Mouse (Mus musculus): ENCODE data around the gene Ccdc3.
"Not testable (repeated sequence)": the region's sequence is repeated elsewhere in the genome, so short reads cannot be mapped to it uniquely, and the experiment has no call there.

Ccdc3 gene

GRCm38 (mm10) chr2:5215252-5215815 lies 77.8 kb downstream of the Ccdc3 start:
- DNase-seq, result no peak

GRCm38 (mm10) chr2:5219206-5219605 lies 81.6 kb downstream of the Ccdc3 start:
- peak; percentile 3 for DNase-seq

- DNase-seq, result no peak
These were observed 82.3 kb downstream of the Ccdc3 start for GRCm38 (mm10) chr2:5219847-5220375.

GRCm38 (mm10) chr2:5222571-5222970 lies 85.0 kb downstream of the Ccdc3 start:
- no peak for DNase-seq

DNA sequence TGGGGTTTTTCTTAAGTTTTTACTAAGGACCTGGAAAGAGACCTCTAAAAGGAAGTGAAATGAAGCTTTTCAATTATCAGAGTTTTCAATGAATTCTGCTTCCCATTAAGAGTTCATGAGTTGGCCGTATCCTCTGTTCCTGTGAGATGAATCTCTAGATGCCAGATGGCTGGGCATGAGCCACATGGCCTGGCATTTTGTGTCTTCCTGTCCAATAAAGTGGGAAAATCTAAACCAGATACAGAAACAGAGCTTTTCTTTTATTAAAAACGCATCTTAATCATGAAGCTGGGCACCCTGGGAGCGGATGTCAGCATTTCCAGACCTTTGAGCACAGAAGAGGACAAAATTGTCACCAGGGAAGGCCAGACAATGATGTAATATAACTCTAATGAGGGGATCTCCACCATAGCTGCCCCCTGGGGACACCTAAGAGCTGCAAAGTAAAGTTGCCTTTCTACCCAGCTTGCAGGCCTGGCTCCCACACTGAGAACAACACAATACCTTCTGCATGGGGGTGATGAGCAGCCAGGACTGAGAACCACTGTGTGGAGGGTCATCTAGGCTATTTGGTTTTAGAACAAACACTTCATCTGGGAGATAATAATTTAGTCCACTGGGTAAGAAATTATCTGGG lies 99.4 kb downstream of the Ccdc3 start:
- no peak for DNase-seq

GRCm38 (mm10) chr2:5237870-5238269 lies 100.3 kb downstream of the Ccdc3 start:
- DNase-seq, result no peak

- no peak for DNase-seq
These were observed 101.9 kb downstream of the Ccdc3 start for GRCm38 (mm10) chr2:5239492-5239891.

DNA sequence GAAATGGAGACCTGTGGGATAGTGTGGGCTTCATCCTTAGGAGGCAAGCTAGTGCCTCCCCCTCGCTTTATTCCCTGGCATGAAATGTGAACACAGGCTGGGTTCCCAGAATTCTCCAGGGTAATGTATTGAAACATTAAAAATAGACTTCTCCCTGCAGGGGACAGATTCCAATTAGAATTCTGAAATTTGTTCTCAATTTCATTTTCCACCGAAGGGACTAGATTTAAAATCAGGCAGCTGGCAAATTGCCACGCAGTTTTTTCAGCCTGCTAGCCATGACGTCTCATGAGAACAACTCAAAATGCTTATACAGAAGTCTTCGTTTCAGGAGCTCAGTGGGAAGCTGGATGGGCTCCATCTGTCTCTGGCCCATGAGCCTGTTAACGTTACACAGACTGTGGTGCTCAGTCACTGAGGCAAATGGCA lies 103.9 kb downstream of the Ccdc3 start:
- peak; percentile 7 for DNase-seq

- not testable (repeated sequence) for DNase-seq
These were observed 111.6 kb downstream of the Ccdc3 start for GRCm38 (mm10) chr2:5249199-5249598.

- DNase-seq, result peak; percentile 52
These were observed 112.4 kb downstream of the Ccdc3 start for GRCm38 (mm10) chr2:5249969-5250368.

- DNase-seq, result no peak
These were observed 120.7 kb downstream of the Ccdc3 start for GRCm38 (mm10) chr2:5258250-5258649.

DNA sequence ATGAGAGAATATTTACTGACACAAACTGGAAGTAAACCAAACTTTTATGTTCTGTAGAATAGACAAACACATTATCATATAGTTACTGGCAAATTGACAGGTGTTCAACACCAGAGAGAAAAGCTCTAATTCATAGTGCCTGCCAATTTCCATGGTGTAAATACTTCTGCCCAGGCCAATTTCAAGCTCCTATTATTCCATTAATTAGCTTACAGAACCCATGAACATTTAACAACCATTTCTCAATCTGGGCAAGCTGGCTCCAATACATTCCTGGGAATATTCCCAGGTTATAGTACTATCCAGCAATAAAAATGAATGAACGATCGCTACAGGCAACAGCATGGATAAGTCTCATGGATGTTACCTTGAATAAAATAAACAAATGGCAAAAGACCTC lies 124.7 kb downstream of the Ccdc3 start:
- no peak for DNase-seq

DNA sequence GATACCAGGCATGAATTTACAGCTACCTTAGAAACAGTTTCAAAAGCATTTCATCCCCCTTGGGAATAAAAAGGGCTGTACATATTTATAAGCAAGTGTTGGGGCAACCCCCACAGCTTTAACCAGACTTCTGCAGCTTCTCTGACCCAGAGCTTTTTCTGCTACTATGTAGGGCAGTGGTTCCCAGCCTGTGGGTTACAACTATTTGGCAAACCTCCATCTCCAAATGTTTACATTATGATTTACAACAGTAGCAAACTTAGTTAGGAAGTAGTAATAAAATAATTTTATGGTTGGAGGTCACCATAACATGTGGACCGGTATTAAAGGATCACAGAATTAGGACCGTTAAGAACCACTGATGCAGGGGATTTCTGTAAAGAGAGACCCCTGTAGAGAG lies 130.4 kb downstream of the Ccdc3 start:
- no peak for DNase-seq
